Mouse (Mus musculus) hindlimb bud, embryonic 11.5 days (tissue): ENCODE results near the gene Rftn1.

Source experiments
- DNase-seq: peaks from one replicate; pipeline ENCODE4 v3.0.0-alpha.2; 2012; ENCODE audit warnings: low read depth, low spot score; ENCODE audit errors: extremely low spot score

Rftn1 gene

GRCm38 (mm10) chr17:49951856-49952607 is 238.4 kb downstream of the Rftn1 start:
- no peak for DNase-seq

DNA sequence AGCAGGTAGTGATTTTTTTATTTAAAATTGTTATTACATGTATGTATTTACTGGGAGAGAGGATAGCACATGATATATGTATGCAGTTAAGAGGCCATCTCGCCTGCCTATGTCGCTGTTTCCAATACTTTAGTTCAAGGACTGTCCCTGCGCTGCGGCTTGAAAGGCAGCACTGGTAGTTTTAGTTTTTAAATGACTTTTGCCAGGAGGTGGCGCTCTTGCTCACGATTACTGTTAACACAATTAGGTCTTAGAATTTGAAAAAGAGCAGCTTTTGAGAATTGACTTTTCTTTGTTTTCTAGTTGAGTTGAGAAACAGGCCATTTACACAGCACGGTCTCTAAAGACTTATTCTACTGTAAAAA is 239.0 kb downstream of the Rftn1 start:
- DNase-seq, result peak; percentile 73

DNA sequence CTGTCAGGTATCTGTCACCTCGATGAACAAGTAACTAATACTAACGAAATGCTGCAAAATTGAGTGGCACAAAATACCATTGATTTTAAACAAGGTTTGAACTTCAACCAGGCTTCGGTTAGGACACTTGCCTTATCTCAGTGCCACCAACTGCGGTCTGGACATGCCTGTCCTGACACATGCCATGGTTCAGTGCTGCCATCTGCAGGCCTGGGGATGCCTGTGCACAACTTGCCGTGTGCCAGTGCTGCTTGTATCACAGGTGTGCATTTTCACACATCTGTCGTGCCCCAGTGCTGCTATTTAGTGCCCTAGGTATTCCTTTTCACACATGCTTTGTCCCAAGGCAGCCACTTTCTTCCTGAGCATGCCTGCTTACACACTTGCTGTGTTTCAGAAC is 247.8 kb downstream of the Rftn1 start:
- DNase-seq, result no peak
